Mouse (Mus musculus) thymus, postnatal 0 days (tissue): ENCODE measurements around the gene Plekha6. TPM values are rescaled to one million over a fixed set of nuclear protein-coding genes. Genes with fewer than 3 reads are reported as not detected.

Experiments used
- DNase-seq: peaks from one replicate; pipeline ENCODE4 v3.0.0-alpha.2; 2015; ENCODE audit warnings: low spot score
- polyA plus RNA-seq: library from polyadenylated mRNA; unstranded; fragments of >200 nt; fragmentation: Nextera tagmentation; extraction: Ambion mirVana; gene quantifications from 2 replicates; pipeline ENCODE4 v1.2.1, GENCODE M21; 2015

Gene Plekha6
- polyA plus RNA-seq, 1 experiment from 2014 or later, result 0.44 TPM

- DNase-seq, result no peak
These were observed 104.5 kb downstream of the Plekha6 start for GRCm38 (mm10) chr1:133268503-133268902.

GRCm38 (mm10) chr1:133270336-133270735 lies 106.3 kb downstream of the Plekha6 start:
- DNase-seq, result no peak

GRCm38 (mm10) chr1:133274163-133274562 lies 110.2 kb downstream of the Plekha6 start:
- no peak for DNase-seq

- no peak for DNase-seq
These were observed 113.0 kb downstream of the Plekha6 start for GRCm38 (mm10) chr1:133276983-133277382.

- no peak for DNase-seq
These were observed 114.5 kb downstream of the Plekha6 start for GRCm38 (mm10) chr1:133278539-133278938.

- DNase-seq, result no peak
These were observed 115.1 kb downstream of the Plekha6 start for GRCm38 (mm10) chr1:133278946-133279631.

- DNase-seq, result no peak
These were observed 115.7 kb downstream of the Plekha6 start for GRCm38 (mm10) chr1:133279632-133280093.

GRCm38 (mm10) chr1:133280537-133280936 lies 116.5 kb downstream of the Plekha6 start:
- no peak for DNase-seq

GRCm38 (mm10) chr1:133285907-133286306 lies 121.9 kb downstream of the Plekha6 start:
- no peak for DNase-seq

- no peak for DNase-seq
These were observed 123.0 kb downstream of the Plekha6 start for GRCm38 (mm10) chr1:133287051-133287450.

- DNase-seq, result no peak
These were observed 123.9 kb downstream of the Plekha6 start for GRCm38 (mm10) chr1:133287880-133288279.

GRCm38 (mm10) chr1:133291888-133292287 lies 127.9 kb downstream of the Plekha6 start:
- no peak for DNase-seq

- DNase-seq, result no peak
These were observed 128.6 kb downstream of the Plekha6 start for GRCm38 (mm10) chr1:133292608-133293007.

GRCm38 (mm10) chr1:133296376-133296775 lies 132.4 kb downstream of the Plekha6 start:
- DNase-seq, result no peak

GRCm38 (mm10) chr1:133298816-133299215 lies 134.8 kb downstream of the Plekha6 start:
- DNase-seq, result no peak

GRCm38 (mm10) chr1:133302540-133302939 lies 138.5 kb downstream of the Plekha6 start:
- DNase-seq, result no peak

GRCm38 (mm10) chr1:133306842-133307241 lies 142.8 kb downstream of the Plekha6 start:
- peak; percentile 55 for DNase-seq

GRCm38 (mm10) chr1:133307318-133307717 lies 143.3 kb downstream of the Plekha6 start:
- DNase-seq, result peak; percentile 64

GRCm38 (mm10) chr1:133309652-133310267 lies 145.8 kb downstream of the Plekha6 start, which contains the start of gene Golt1a:
TSS of gene Golt1a (plus strand) at chr1:133309800.
- DNase-seq, result no peak

- DNase-seq, result no peak
These were observed 147.2 kb downstream of the Plekha6 start for GRCm38 (mm10) chr1:133311240-133311639.

- DNase-seq, result no peak
These were observed 147.9 kb downstream of the Plekha6 start for GRCm38 (mm10) chr1:133311946-133312345.

- DNase-seq, result peak; percentile 34
These were observed 150.4 kb downstream of the Plekha6 start for GRCm38 (mm10) chr1:133314364-133314763.

- DNase-seq, result no peak
These were observed 151.8 kb downstream of the Plekha6 start for GRCm38 (mm10) chr1:133315775-133316174.
